Mouse (Mus musculus): ENCODE data around the gene Arrb2. TPM values are rescaled to one million over a fixed set of nuclear protein-coding genes. Genes with fewer than 3 reads are reported as not detected.
A peak's percentile ranks its signal among the peaks of the same experiment; 100 is the strongest.
"Not testable (repeated sequence)": the region's sequence is repeated elsewhere in the genome, so short reads cannot be mapped to it uniquely, and the experiment has no call there.

The Arrb2 gene
- polyA plus RNA-seq, 1 experiment from 2014 or later = 35.9 TPM

DNA sequence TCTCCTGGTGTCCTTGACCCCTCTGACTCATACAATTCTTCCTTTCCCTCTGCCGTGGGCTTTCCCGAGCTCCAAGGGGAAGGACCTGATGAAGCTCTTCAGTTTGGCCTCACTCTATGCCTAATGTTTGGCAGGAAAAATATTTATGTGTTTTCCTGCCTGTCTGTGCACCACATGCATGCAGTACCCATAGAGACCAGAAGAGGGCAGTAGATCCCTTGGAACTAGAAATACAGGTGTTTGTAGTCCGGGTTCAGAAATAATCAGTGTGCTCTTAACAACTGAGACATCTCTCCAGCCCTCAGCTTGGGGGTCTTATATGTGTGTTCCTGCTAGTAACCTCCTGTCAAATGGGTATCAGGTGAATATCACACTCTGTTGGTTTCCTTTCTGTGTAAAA, 18.5 kb upstream of the Arrb2 start:
- 9% methylated on average over 3 of the region's 3 CpGs for WGBS
- Histone ChIP-seq H3K27ac (ENCODE audit: low read depth, low read length) (no peak overlapping the region), H3K4me2 (no peak overlapping the region), H3K36me3 (ENCODE audit: control insufficient read depth, insufficient read depth, low read length) (no peaks in the 10 kb centered on the region), H3K4me1 (replicated peaks; ENCODE audit: control insufficient read depth, insufficient read depth, low read length) (peaks cover 6% of the 10 kb centered on the region), H3K9ac (ENCODE audit: low read depth, low read length) (no peak overlapping the region), H3K4me3 (ENCODE audit: low read depth, low read length) (no peak overlapping the region), H3K27me3 (replicated peaks; ENCODE audit: control insufficient read depth, insufficient read depth, low read length) (no peaks in the 10 kb centered on the region; the same call in 1 of the 2 replicates), H3K9me3 (ENCODE audit: control insufficient read depth, low read length) (no peaks in the 10 kb centered on the region)
- DNase-seq (ENCODE audit: low spot score) (peak; percentile 66), ATAC-seq (replicated peaks; ENCODE audit: low FRiP score) (no peak)

GRCm38 (mm10) chr11:70418199-70418598, 14.2 kb upstream of the Arrb2 start:
- Histone ChIP-seq H3K9ac (ENCODE audit: low read depth, low read length) (no peak overlapping the region), H3K27ac (ENCODE audit: low read depth, low read length) (no peak overlapping the region), H3K36me3 (ENCODE audit: control insufficient read depth, insufficient read depth, low read length) (no peaks in the 10 kb centered on the region), H3K4me1 (replicated peaks; ENCODE audit: control insufficient read depth, insufficient read depth, low read length) (no peaks in the 10 kb centered on the region), H3K27me3 (replicated peaks; ENCODE audit: control insufficient read depth, insufficient read depth, low read length) (no peaks in the 10 kb centered on the region; the same call in 1 of the 2 replicates), H3K9me3 (ENCODE audit: control insufficient read depth, low read length) (no peaks in the 10 kb centered on the region), H3K4me2 (no peak overlapping the region), H3K4me3 (ENCODE audit: low read depth, low read length) (no peak overlapping the region)
- 56% methylated on average over 4 of the region's 4 CpGs for WGBS
- DNase-seq (ENCODE audit: low spot score) = no peak
- ATAC-seq (replicated peaks; ENCODE audit: low FRiP score) = no peak

- no peak overlapping the region for H3K4me2 ChIP-seq
- no peak overlapping the region for H3K9ac ChIP-seq (ENCODE audit: low read depth, low read length)
- H3K4me3 ChIP-seq (ENCODE audit: low read depth, low read length) = no peak overlapping the region
- H3K36me3 ChIP-seq (ENCODE audit: control insufficient read depth, insufficient read depth, low read length) = no peaks in the 10 kb centered on the region
- H3K27me3 ChIP-seq (replicated peaks; ENCODE audit: control insufficient read depth, insufficient read depth, low read length) = no peaks in the 10 kb centered on the region; the same call in 1 of the 2 replicates
- 58% methylated on average over 5 of the region's 5 CpGs for WGBS
- ATAC-seq (replicated peaks; ENCODE audit: low FRiP score) (no peak), DNase-seq (ENCODE audit: low spot score) (no peak)
- no peak overlapping the region for H3K27ac ChIP-seq (ENCODE audit: low read depth, low read length)
- H3K4me1 ChIP-seq (replicated peaks; ENCODE audit: control insufficient read depth, insufficient read depth, low read length) = no peaks in the 10 kb centered on the region
- H3K9me3 ChIP-seq (ENCODE audit: control insufficient read depth, low read length) = no peaks in the 10 kb centered on the region
Measured at GRCm38 (mm10) chr11:70419486-70419885, 12.9 kb upstream of the Arrb2 start.

- not testable (repeated sequence) for H3K4me1 ChIP-seq (replicated peaks; ENCODE audit: control insufficient read depth, insufficient read depth, low read length); ATAC-seq (replicated peaks; ENCODE audit: low FRiP score); H3K4me2 ChIP-seq; DNase-seq (ENCODE audit: low spot score); H3K4me3 ChIP-seq (ENCODE audit: low read depth, low read length); H3K9me3 ChIP-seq (ENCODE audit: control insufficient read depth, low read length); H3K36me3 ChIP-seq (ENCODE audit: control insufficient read depth, insufficient read depth, low read length); H3K27me3 ChIP-seq (replicated peaks; ENCODE audit: control insufficient read depth, insufficient read depth, low read length); H3K9ac ChIP-seq (ENCODE audit: low read depth, low read length); H3K27ac ChIP-seq (ENCODE audit: low read depth, low read length)
- 70% methylated on average over 6 of the region's 6 CpGs for WGBS
Measured at GRCm38 (mm10) chr11:70426598-70426997, 5.8 kb upstream of the Arrb2 start.

GRCm38 (mm10) chr11:70431574-70431973, 861 bp upstream of the Arrb2 start:
- Histone ChIP-seq H3K4me2 (peak overlapping the region; percentile 96), H3K9ac (ENCODE audit: low read depth, low read length) (peak overlapping the region; percentile 48; the same call in 1 of the 2 replicates), H3K4me3 (ENCODE audit: low read depth, low read length) (peak overlapping the region; percentile 11; the same call in 1 of the 2 replicates), H3K9me3 (ENCODE audit: control insufficient read depth, low read length) (no peaks in the 10 kb centered on the region), H3K4me1 (replicated peaks; ENCODE audit: control insufficient read depth, insufficient read depth, low read length) (peaks cover 23% of the 10 kb centered on the region), H3K36me3 (ENCODE audit: control insufficient read depth, insufficient read depth, low read length) (no peaks in the 10 kb centered on the region; the same call in 1 of the 2 replicates), H3K27ac (ENCODE audit: low read depth, low read length) (no peak overlapping the region), H3K27me3 (replicated peaks; ENCODE audit: control insufficient read depth, insufficient read depth, low read length) (no peaks in the 10 kb centered on the region)
- ATAC-seq (replicated peaks; ENCODE audit: low FRiP score) (no peak), DNase-seq (ENCODE audit: low spot score) (no peak)
- 34% methylated on average over 5 of the region's 5 CpGs for WGBS

DNA sequence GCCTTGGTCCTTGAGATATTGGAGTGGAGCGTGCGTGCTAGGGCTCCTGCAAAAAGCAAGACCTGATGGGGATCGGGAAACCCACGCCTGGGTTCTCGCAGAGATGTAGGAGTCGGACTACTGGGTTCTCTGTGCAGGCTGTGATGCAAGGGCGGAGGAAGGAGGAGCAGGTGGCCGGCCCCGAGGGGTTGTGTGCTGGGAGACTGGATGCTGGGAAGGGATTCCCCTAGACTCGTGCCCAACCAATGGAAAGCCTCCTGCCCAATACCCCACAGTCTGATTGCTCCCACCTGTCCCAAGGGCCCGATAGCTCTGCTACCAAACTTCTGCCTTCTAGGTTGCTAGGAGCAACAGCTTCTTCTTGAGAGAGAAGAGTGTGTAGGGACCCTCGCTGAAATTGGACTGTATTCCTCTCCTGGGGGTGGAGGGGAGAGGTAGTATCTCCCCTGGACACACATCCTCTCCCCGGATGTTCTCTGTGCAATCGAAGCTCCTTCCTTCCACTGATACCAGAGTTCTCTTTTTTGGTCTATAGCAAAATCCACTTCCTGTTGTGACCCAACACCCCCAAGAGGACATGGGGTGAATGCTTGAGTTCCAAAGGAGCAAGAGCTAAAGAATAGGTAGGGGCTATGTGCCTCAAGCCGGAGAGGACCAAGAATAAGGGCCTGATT, 597 bp downstream of the Arrb2 start:
- DNase-seq (ENCODE audit: low spot score) (no peak), ATAC-seq (replicated peaks; ENCODE audit: low FRiP score) (peak; percentile 8; the same call in 1 of the 2 replicates)
- H3K4me3 ChIP-seq (ENCODE audit: low read depth, low read length) = peak overlapping the region; percentile 87
- peak overlapping the region; percentile 87 for H3K27ac ChIP-seq (ENCODE audit: low read depth, low read length)
- 8% methylated on average over 15 of the region's 15 CpGs for WGBS
- no peaks in the 10 kb centered on the region for H3K27me3 ChIP-seq (replicated peaks; ENCODE audit: control insufficient read depth, insufficient read depth, low read length)
- H3K36me3 ChIP-seq (ENCODE audit: control insufficient read depth, insufficient read depth, low read length) = no peaks in the 10 kb centered on the region; the same call in 1 of the 2 replicates
- H3K4me2 ChIP-seq = peak overlapping the region; percentile 96
- peaks cover 30% of the 10 kb centered on the region for H3K4me1 ChIP-seq (replicated peaks; ENCODE audit: control insufficient read depth, insufficient read depth, low read length)
- peak overlapping the region; percentile 87 for H3K9ac ChIP-seq (ENCODE audit: low read depth, low read length)
- no peaks in the 10 kb centered on the region for H3K9me3 ChIP-seq (ENCODE audit: control insufficient read depth, low read length)

GRCm38 (mm10) chr11:70433569-70433943, 1.1 kb downstream of the Arrb2 start:
- H3K4me1 ChIP-seq (replicated peaks; ENCODE audit: control insufficient read depth, insufficient read depth, low read length) = peaks cover 30% of the 10 kb centered on the region
- no peaks in the 10 kb centered on the region; the same call in 1 of the 2 replicates for H3K36me3 ChIP-seq (ENCODE audit: control insufficient read depth, insufficient read depth, low read length)
- H3K4me3 ChIP-seq (ENCODE audit: low read depth, low read length) = peak overlapping the region; percentile 87
- DNase-seq (ENCODE audit: low spot score) = no peak
- peak overlapping the region; percentile 96 for H3K4me2 ChIP-seq
- H3K9ac ChIP-seq (ENCODE audit: low read depth, low read length) = peak overlapping the region; percentile 87
- no peaks in the 10 kb centered on the region for H3K9me3 ChIP-seq (ENCODE audit: control insufficient read depth, low read length)
- no peak for ATAC-seq (replicated peaks; ENCODE audit: low FRiP score)
- WGBS = 39% methylated on average over 1 of the region's 1 CpGs
- H3K27ac ChIP-seq (ENCODE audit: low read depth, low read length) = peak overlapping the region; percentile 87; the same call in 1 of the 2 replicates
- no peaks in the 10 kb centered on the region for H3K27me3 ChIP-seq (replicated peaks; ENCODE audit: control insufficient read depth, insufficient read depth, low read length)

DNA sequence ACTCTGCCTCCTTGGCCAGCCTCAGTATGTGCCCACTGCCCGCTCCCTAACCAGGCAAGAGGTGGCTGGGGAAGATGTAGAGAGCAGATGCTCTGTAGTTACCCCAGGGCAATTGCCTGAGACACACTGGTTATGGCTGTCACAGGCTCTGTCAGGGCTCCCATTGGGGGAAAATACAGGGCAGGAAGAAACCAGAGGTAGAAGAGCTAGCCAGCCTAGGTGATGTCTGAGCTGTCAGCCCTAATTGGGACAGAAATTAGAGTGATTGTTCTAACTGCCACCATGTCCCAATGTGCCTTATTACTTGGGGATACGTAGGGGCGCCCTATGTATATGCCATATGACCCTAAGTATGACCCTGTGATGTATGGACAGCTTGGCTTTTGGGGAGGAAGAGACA, 1.5 kb downstream of the Arrb2 start:
- H3K36me3 ChIP-seq (ENCODE audit: control insufficient read depth, insufficient read depth, low read length) = peaks cover 1% of the 10 kb centered on the region; the same call in 1 of the 2 replicates
- H3K9ac ChIP-seq (ENCODE audit: low read depth, low read length) = peak overlapping the region; percentile 87; the same call in 1 of the 2 replicates

GRCm38 (mm10) chr11:70435476-70435875, 3.0 kb downstream of the Arrb2 start:
- peak overlapping the region; percentile 17 for H3K4me2 ChIP-seq
- peaks cover 15% of the 10 kb centered on the region; the same call in 1 of the 2 replicates for H3K36me3 ChIP-seq (ENCODE audit: control insufficient read depth, insufficient read depth, low read length)
- no peak overlapping the region for H3K4me3 ChIP-seq (ENCODE audit: low read depth, low read length)
- no peak for DNase-seq (ENCODE audit: low spot score)
- no peak overlapping the region for H3K9ac ChIP-seq (ENCODE audit: low read depth, low read length)
- whole genome bisulfite sequencing = 39% methylated on average over 5 of the region's 5 CpGs
- H3K27ac ChIP-seq (ENCODE audit: low read depth, low read length) = no peak overlapping the region
- no peaks in the 10 kb centered on the region for H3K9me3 ChIP-seq (ENCODE audit: control insufficient read depth, low read length)
- H3K4me1 ChIP-seq (replicated peaks; ENCODE audit: control insufficient read depth, insufficient read depth, low read length) = peaks cover 30% of the 10 kb centered on the region
- ATAC-seq (replicated peaks; ENCODE audit: low FRiP score) = no peak
- no peaks in the 10 kb centered on the region for H3K27me3 ChIP-seq (replicated peaks; ENCODE audit: control insufficient read depth, insufficient read depth, low read length)

More for the DNA sequence above, 1.5 kb downstream of the Arrb2 start:
- Histone ChIP-seq H3K27ac (ENCODE audit: low read depth, low read length) (0 out of 2 replicates have a peak overlapping the region, but pooled peaks have one; percentile 87), H3K4me3 (ENCODE audit: low read depth, low read length) (peak overlapping the region; percentile 87), H3K27me3 (replicated peaks; ENCODE audit: control insufficient read depth, insufficient read depth, low read length) (no peaks in the 10 kb centered on the region), H3K9me3 (ENCODE audit: control insufficient read depth, low read length) (no peaks in the 10 kb centered on the region), H3K4me1 (replicated peaks; ENCODE audit: control insufficient read depth, insufficient read depth, low read length) (peaks cover 30% of the 10 kb centered on the region), H3K4me2 (peak overlapping the region; percentile 96)
- DNase-seq (ENCODE audit: low spot score) (no peak), ATAC-seq (replicated peaks; ENCODE audit: low FRiP score) (no peak)
- WGBS = 91% methylated on average over 3 of the region's 3 CpGs

Data from liver, embryonic 11.5 days (tissue).